Mouse (Mus musculus) kidney, adult 8-10 months (tissue): Measurements from ENCODE around the gene Mgat5.

Source experiments
- DNase-seq, 2 experiments: peaks; one replicate each; pipeline ENCODE4 v3.0.0; 2022

The Mgat5 gene

DNA sequence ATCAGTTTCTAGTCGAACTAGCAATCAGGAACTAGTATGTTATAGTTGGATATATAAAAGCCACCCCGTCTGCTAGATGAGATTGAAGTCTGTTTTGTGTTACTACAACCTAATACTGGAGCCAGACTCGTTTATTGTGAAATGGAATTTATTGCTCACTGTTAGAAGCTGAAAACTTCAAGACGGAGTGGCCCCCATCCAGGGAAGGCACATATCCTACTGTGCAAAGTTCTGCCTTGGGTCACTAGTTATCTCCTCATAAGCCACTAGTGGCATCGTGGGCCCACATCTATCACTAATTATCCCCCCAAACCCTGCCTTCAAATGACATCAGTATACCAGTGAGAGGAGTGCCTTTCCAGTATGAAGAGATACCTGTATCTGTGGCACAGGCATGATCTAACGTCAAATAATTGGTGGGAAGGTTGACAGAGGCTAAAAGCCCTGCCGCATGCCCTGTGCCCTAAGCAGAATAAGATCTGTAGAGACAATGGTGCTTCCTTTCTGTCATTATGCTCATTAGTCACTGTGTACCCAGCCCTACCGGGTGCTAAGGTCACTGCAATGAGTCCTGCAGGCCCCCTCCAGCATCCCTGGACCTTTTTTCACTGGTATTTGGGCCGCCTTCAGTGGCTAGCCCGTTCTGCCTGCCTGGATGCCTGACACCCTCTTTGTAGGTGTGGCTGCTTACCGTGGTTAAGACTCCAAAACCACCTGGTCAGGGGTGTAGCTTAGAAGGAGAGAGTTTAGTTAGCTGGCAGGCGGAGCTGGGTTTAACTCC lies 191.9 kb downstream of the Mgat5 start:
- DNase-seq: peak; percentile 43 to 44

DNA sequence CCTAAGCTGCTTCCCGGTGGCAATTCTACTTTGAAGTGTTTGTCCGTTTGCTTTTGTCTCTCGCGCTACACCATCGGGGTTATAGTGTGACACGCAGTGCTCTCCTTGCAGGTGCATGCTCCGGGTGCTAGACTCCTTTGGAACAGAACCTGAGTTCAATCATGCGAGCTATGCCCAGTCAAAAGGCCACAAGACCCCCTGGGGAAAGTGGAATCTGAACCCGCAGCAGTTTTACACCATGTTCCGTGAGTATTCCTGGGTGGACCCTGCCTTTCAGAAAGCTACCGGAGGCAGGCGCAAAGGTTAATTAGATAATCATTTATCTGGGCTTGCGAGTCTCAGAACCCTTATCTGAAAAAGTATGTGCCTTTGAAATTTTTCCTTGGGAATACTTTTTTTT lies 192.6 kb downstream of the Mgat5 start:
- DNase-seq: peak; percentile 87 to 92

DNA sequence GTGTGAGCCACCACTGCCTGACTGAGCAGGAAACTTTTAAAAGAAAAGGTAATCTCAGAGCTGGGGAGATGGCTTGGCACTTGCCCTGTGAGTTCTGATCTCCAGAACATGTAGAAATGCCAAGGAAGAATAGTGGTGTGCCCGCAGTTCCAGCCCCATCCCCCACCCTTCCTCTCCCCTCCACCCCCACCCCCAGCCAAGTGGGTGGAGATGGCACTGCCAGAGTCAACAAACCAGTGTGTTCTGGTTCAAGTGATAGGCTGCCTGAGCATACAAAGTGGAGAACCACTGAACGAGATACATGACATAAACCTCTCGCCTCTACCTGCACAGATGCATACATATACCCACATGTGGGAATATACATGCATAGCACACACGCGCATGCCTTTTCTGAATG lies 193.4 kb downstream of the Mgat5 start:
- DNase-seq: peak; percentile 30 to 54

DNA sequence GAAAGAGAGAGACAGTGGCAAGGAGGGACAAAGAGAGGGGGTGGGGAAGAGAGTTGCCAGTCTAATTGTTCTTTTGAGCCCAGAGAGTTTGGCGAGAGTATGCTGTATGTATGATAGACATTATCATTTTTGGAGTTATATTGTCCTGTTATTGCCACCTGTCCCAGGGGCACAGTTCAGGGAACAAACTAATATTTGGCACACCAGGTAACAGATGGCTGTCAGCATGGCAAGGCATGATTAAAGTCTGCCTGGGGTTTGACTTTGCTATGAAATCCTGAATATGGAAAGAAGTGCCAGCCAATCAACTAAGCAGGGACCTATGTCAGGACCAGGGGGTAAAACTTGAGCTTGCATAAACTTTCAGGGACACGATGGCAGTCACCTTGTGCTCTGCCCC lies 195.4 kb downstream of the Mgat5 start:
- DNase-seq: no peak

DNA sequence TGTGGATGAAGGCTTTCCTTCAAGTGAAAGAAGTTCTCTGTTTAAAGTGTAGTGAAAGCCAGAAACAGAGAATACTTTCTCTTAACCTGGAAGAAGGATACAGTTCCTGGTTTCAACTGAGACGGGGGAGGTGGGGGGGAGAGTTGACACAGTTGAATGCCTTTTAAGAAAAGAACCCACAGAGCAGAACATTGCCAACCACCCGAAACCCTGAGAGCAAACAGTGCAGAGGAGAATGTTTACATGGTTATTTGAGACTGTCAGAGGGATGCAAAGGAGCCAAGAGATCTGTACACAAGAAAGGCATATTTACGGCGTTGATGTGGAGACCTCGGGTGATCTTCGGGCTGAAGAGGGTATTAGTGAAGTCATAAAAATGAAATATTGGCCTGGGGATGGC lies 195.9 kb downstream of the Mgat5 start:
- DNase-seq: no peak

DNA sequence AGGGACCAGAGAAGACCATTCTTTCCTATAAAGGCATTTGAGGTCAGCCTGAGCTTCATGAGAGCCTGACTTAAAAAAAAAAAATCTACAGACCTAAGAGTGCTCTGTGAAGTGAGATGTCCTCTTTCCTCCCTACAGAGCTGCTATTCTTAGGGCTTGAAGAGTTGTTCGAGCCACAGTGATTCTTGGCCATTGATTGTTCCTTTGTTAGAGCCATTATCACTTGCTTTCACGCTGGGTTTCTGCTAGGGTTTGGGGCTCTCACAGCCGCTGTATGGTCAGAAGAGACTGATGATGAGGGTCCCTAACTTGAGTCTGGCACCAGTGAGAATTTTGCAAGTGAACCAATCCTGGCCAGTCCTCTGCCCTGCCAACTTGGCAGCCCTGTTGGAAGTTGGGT lies 199.8 kb downstream of the Mgat5 start:
- no peak for DNase-seq

DNA sequence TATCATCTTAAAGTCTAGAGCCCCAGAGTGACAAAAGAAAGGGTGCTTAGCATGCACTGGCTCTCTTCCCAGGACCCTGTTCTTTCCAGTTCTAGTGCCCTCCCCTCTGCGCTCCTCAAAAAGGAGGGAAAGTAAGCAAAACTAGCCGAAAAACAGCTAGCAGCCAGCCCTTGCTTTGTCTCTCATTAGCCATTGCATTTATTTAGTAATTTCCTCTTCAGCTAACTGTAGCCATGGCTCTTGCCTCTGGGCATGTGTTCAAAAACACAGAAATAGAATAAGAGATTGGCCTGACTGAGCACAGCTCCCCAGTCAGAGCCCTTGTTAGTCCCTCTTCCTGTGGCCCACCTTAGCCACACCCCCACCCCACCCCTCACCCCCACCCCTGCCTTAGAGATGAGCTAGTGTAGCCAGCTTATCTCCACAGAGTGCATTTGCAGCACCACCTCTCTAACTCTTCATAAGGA lies 204.2 kb downstream of the Mgat5 start:
- no peak for DNase-seq

DNA sequence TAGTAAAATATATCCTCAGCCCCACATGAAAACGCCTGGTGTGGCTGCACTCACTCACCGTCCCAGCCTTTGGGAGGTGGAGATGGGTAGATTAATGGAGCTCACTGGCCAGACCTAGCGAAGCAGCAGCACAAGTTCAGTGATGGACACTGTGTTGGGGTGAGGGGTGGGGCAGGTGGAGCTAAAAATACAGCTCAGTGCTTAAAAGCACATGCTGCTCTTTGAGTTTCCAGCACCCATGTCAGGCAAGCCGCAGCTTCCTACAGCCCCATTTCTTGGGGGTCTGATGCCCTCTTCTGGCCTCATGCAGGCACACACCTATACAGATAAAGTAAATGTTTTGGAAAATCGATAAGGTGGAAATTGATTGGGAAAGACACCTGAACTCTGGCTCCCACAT lies 204.7 kb downstream of the Mgat5 start:
- DNase-seq: peak in 1 of 2 experiments; percentile 37

DNA sequence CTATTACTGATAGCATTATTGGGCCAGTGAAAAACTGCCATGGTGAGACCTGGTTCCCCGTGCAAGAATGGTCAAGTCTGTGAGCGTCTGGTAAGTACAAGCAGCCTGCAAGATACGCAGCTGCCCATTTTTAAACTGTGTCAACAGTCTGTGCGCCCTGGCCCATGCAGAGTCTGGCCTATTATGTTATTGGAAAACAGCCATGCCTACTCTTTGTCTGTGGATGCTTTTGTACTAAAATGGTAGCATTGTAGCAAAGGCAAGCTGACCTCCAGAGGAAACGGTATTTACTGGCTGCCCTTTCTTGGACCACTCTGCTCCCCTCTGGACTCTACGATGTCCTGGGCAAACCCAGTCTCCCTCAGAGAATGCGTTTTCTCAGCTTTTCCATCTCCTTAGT lies 209.7 kb downstream of the Mgat5 start:
- no peak for DNase-seq

DNA sequence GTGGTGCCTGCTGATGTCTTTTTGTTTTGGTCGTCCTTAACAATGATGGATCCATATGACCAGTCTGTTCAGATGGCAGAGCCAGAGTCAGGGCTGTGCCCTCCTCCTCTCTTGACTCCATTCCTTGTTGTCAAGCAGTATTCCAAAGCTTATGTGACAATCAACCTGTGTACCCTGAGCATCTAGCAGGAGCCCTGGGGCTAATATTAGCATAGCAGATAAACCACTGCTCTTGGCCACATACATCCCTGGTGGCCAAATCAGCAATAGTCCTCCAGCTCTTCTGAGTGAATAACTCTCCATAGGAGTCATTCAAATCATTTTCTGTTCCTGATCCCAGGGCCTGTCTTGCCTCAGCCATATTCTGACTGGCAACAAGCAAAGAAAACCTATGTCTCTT lies 211.1 kb downstream of the Mgat5 start:
- no peak for DNase-seq

DNA sequence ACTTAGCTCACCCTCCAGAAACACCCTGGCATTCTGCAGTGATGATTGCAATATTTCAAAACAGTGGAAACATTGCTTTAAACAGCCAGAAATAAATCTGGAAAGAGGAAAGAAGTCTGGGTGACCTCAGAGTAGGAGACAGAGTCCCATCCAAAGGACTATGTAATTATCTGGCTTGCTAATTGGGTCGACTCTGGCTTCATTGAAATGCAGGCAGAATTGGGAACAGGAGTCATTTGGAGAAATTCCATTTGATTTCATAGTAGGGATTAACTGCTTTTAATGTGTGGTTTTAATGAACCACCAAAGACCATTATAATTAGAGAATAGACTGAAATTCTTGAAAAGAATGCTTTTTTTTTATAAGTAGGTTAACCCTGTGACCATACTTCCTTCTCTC lies 212.2 kb downstream of the Mgat5 start:
- no peak for DNase-seq

DNA sequence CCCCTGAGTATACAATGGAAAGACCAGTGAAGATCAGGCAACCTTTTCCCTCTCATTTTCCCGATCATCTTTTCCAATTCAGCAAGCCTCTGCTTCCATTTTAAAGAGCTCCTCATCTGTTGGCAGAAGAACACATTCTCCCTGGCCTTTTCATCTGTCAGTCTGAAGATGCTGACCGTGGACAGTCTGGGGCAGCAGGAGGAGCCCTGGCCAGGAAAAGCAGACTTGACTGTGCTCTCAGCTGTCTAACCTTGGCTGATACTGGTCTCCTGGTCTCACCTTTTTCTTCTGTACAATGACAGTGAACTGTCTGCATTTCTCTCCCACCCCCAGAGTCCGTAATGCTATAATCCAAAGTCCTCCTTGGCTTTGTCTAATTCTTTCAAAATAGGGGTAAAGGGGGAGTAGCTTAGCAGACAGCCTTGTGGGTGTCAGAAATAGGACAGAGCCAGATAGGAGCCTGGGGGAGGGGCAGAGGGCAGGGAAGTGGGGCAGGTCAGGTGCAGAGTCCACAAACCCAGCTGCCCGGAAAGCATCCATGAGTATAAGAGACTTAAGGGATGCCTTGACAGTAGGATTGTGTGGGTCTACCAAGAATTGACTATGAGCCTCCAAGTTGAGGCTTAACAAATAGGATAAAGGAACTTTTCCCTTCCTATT lies 214.2 kb downstream of the Mgat5 start:
- peak; percentile 71 to 74 for DNase-seq

DNA sequence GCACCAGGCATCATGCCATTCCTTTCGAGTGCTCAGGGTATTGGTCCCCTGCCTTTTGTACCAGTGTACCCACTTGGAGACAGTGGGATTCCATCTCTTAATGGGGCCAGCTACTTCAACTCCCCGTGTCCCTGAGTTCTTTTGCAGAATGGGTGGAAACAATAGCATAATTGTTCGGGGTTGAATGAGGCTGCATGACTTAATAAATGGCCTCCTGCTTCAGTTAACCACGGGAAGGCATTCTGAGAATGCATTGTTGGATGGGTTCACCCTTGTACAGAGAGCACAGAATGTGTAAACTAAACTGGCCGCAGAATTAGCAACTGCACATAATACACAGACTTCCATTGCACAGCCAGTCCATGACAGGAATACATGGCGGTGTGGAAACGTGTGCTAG lies 214.8 kb downstream of the Mgat5 start:
- no peak for DNase-seq

DNA sequence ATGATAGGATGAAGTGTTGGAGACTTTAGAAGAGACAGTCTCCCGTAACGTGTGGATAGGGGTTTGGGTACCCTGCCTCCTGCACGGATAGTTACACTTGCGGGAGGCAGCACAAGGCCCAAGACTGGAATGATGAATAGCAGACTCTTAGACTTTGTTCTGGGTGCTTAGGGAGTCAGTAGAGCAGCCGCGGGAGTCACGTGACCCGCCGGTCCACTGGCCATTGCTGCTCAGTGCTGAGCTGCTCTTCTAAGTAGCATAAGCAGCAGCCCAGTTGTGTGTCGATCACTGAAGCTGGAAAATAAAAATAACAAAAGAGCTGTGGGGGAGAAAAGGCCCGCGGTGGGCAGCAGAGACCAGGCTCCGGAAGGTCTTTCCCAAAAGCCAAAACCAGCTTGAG lies 215.6 kb downstream of the Mgat5 start:
- DNase-seq: peak; percentile 46 to 60

DNA sequence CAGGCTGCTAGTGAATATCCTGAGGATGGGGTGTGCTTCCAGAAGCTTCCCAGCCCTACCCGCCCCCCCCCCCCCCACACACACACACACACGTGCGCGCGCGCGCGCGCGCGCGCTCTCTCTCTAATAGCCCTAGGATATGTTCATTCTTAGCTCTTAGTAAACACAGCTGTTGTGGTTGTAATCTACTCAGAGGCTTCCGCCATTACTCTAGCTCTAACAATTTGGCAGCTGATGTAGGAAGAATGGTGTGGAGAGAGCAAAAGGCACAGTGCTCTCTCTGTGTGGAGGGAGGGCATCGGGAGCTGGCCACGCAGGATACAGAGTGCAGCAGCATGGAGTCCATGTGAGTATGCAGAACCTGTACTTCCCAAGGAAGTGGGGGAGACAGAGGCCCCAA lies 216.0 kb downstream of the Mgat5 start:
- DNase-seq: no peak

DNA sequence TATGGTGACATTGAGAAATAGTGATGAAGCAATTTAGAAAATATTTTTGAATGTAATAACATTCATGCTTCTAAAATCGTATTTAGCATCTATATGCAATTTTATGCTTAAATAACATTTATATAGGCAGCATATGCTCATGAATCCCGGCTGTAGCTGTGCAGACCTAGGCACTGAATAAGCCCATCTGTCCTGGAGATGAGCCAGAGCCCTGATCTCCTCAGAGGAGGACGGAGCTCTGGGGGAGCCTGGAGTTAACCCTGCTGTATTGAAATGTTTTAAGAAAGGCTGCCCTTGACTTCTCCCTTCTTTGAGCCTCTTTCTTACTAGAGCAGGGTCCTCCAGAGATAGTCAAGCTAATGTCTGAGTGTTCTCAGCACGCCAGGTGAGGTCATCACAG lies 217.8 kb downstream of the Mgat5 start:
- no peak for DNase-seq

DNA sequence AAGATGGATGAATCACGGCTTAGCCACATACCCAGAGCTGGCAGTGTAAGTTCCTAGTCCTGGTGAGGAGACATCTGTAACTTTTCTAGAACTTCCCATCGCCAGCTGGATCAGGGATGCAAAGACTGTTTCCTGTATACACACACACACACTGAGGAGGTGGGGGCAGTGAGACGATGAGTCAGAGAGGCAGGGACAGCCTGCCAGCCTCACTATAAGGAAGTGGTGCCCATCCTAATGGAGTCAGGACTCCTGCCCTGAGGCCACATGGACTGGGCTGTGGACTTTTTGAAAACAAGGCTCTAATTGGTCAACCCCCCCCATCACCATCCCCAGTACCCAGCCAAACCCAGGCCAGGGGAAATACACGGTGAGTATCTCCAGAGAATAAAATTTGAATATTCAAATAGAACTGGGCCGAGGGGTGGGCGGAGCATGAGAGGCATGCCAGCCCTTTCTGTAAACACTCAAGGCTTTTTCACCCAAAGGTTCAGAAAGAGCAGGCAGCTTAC lies 220.3 kb downstream of the Mgat5 start:
- DNase-seq: no peak

DNA sequence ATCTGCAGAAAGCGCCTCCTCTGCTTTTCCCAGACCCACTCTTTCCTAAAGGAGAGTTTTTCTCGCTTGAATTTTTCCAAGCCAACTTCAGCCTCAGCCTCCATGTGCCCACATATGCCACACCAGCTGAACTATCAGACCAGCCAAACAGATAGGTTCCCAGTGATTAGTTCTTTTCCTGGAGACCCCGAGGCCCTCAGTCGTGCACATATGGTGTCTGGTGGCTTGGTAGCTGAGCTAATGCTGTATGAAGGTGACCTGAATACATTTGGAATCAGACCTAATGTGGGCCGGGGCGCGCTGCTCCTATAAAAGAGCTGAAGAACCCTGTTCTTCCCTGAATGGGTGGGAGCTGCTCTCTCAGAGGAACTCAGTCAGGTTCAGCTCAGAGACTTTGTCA lies 225.5 kb downstream of the Mgat5 start:
- DNase-seq: no peak

DNA sequence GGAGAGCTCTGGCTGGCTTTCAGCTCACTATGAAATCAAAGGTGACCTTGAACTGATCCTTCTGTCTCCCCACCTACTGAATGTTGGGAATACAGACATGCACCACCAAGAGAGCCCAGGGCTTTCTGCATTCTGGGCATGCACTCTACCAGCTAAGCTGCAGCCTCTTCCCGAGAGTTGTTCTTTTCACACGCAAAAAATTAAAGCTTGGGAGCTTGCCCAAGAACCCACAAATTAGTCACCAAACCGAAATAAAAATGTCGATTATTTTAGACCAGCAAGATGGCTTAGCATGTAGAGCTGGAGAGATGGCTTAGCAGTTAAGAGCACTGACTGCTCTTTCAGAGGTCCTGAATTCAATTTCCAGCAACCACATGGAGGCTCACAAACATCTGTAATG lies 230.0 kb downstream of the Mgat5 start:
- DNase-seq: no peak

DNA sequence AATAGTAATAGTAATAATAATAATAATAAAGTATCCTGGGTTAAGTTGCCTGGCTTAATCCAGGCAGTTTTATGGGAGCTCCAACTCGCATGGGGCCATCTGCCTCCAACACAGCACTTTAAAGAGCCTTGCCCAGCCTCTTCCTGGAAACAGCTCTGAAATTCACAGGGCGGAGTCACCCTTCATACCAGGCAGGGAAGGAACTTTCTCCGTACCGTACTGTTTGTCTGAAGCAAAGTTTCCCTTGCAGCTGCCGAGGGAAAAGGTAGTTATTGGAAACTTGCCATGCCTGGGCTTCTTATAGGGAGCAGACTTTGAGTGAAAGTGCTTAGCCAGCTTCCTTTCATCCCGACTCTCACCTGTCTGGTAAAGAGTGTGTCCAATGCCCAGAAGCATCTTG lies 232.3 kb downstream of the Mgat5 start:
- DNase-seq: no peak

DNA sequence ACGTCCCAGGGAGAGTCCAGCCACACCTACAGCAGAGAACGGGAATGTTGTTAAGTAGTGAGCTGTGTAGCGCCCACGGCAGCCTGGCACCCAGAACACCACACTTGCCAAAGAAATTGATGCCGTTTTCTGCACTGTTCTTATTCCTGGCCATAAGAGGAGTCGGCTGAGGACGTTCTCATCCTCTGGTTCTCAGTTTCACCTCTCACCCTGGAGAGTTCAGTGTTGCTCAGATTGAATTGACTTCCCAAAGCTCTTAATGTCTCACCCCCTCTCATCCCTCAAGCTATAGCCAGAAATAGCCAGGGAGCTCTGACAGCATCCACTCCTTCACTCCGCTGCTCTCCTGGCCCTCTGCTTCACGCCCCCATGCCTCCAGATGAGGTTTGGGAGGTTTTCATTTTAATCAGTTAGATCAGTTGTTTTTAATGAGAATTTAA lies 234.7 kb downstream of the Mgat5 start:
- no peak for DNase-seq

DNA sequence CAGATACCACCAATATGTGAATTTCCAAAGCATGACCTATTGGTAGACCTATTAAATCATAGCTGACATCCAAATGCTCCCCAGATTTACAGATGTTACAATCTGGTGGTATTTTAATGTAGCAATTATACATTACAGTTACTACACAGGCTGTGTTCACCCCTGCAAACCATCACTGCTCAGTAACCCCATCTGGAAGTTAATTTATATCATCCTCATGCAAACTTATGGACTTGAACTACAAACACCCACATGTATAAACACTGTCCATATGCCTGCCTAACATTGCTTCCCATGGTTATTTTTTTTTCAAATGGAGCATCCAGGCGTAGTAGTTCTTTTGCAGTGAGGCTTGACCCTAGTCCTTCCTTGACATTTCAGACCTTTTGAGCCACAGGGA lies 236.2 kb downstream of the Mgat5 start:
- DNase-seq: no peak

DNA sequence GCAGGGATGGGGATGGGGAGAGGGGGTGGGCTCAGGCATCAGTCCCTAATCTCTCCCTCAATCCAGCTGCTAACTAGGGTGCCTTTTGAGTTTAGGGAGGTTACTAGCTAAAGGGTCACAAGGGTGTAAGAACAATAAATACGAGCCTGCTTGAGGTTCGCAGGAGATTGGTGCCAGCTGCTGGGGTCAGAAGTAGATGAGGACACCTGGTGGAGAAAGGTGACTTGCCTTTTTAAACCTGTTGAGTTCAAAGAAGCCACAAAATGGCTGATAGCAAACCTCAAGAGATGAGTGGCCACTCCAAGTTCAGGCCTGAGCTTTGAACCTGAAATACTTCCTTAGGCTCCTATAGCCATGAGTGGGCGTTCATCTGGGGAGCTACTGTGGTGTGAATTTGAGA lies 236.9 kb downstream of the Mgat5 start:
- no peak for DNase-seq
